Mouse (Mus musculus) lung, embryonic 16.5 days (tissue): ENCODE measurements around the gene Pole4. TPM values are rescaled to one million over a fixed set of nuclear protein-coding genes. Genes with fewer than 3 reads are reported as not detected.
"Not testable (repeated sequence)": the region's sequence is repeated elsewhere in the genome, so short reads cannot be mapped to it uniquely, and the experiment has no call there.

ENCODE experiments used
- ATAC-seq: fragments of 200-750 bp; cut with Nextera tagmentation; 2 replicates; pipeline ENCODE4 v1.8.0; 2017; ENCODE audit warnings: low read depth, mild to moderate bottlenecking, moderate library complexity
- H3K27ac ChIP-seq: fragments of 300-500 bp; sonication (generic); 2 replicates; pipeline ENCODE4 v1.5.1; 2014; ENCODE audit warnings: mild to moderate bottlenecking, control low read depth, low read length
- H3K27me3 ChIP-seq: fragments of 300-500 bp; sonication (generic); 2 replicates; pipeline ENCODE4 v1.6.1; 2014; ENCODE audit warnings: low read depth, low read length, mixed read lengths; ENCODE audit not compliant: control insufficient read depth, insufficient read depth
- H3K36me3 ChIP-seq: fragments of 300-500 bp; sonication (generic); 2 replicates; pipeline ENCODE4 v1.6.1; 2014; ENCODE audit warnings: low read length; ENCODE audit not compliant: control insufficient read depth, insufficient read depth
- H3K4me1 ChIP-seq: fragments of 300-500 bp; sonication (generic); replicated peaks from 2 replicates; pipeline ENCODE4 v1.6.1; 2014; ENCODE audit warnings: low read length, mixed read lengths; ENCODE audit not compliant: control insufficient read depth, insufficient read depth
- H3K4me2 ChIP-seq: fragments of 300-500 bp; sonication (generic); 2 replicates; pipeline ENCODE4 v1.6.1; 2014; ENCODE audit warnings: low read depth, low read length, control low read depth
- H3K4me3 ChIP-seq: fragments of 300-500 bp; sonication (generic); 2 replicates; pipeline ENCODE4 v1.5.1; 2014; ENCODE audit warnings: mild to moderate bottlenecking, low read length, control low read depth
- H3K9ac ChIP-seq: fragments of 300-500 bp; sonication (generic); 2 replicates; pipeline ENCODE4 v1.6.1; 2014; ENCODE audit warnings: low read length, control low read depth
- H3K9me3 ChIP-seq: fragments of 300-500 bp; sonication (generic); 2 replicates; pipeline ENCODE4 v1.6.1; 2016; ENCODE audit warnings: low read length; ENCODE audit not compliant: control insufficient read depth
- WGBS: fragments of 180-500 bp; shearing (Covaris S2); extraction: QIAGEN DNeasy Blood & Tissue Kit; methylation state at CpG from one replicate; pipeline ENCODE4 v1.1.7; 2014; 5-methylcytosine and 5-hydroxymethylcytosine counted together
- polyA plus RNA-seq: library from polyadenylated mRNA; unstranded; fragments of >200 nt; fragmentation: Nextera tagmentation; extraction: Ambion mirVana; gene quantifications from 2 replicates; pipeline ENCODE4 v1.2.1, GENCODE M21; 2015

Pole4 gene
- polyA plus RNA-seq, 1 experiment from 2014 or later = 101 TPM

DNA sequence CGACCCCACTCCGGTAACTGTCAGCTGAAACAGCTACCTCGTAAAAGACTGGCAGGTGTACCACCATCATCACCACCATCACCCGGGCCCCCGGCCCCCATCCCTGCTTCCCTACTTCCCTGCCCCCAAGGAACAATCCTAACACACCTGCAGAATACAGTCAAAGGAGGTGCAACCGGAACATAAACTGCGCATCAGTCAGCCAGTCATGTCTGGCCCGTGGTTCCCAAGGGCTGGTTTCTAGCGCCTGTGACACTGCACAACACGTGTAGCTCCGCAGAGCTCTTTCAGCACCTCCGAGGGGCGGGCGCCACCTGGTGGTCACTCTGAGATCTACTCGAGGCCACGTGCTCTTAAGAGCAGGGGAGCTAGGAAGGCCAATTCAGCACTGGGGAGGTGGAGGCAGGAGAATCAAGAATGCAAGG lies 2.6 kb downstream of the Pole4 start:
- Histone ChIP-seq H3K36me3 (no peaks in the 10 kb centered on the region), H3K9me3 (no peaks in the 10 kb centered on the region), H3K27ac (no peak overlapping the region), H3K4me3 (no peak overlapping the region), H3K4me1 (no peaks in the 10 kb centered on the region), H3K27me3 (no peaks in the 10 kb centered on the region), H3K4me2 (no peak overlapping the region), H3K9ac (no peak overlapping the region)
- 30% methylated on average over 16 of the region's 16 CpGs for WGBS
- ATAC-seq = peak; percentile 80; the same call in 1 of the 2 replicates

DNA sequence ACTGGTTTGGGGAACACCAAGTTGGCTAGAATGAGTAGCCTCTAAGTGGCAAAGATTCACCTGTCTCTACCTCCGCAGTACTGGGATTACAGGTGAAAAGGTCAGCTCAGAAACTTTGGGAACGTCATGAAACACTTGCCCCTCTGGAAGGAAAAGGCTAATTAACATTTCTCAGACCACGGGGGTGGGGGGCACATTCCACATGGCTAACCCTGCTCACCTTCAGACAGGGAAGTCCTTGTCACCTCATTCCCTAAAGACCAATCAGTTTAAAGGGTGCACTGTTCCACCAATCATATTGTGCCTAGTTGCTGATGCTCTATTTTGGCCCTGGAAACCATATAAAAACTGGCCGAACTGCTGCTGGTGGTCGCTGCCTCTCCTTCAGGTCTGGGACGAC lies 3.9 kb downstream of the Pole4 start:
- Histone ChIP-seq H3K4me2 (no peak overlapping the region), H3K9me3 (no peaks in the 10 kb centered on the region), H3K9ac (no peak overlapping the region), H3K4me1 (no peaks in the 10 kb centered on the region), H3K4me3 (no peak overlapping the region), H3K27me3 (no peaks in the 10 kb centered on the region), H3K27ac (no peak overlapping the region), H3K36me3 (no peaks in the 10 kb centered on the region)
- 49% methylated on average over 6 of the region's 6 CpGs for WGBS
- no peak for ATAC-seq

DNA sequence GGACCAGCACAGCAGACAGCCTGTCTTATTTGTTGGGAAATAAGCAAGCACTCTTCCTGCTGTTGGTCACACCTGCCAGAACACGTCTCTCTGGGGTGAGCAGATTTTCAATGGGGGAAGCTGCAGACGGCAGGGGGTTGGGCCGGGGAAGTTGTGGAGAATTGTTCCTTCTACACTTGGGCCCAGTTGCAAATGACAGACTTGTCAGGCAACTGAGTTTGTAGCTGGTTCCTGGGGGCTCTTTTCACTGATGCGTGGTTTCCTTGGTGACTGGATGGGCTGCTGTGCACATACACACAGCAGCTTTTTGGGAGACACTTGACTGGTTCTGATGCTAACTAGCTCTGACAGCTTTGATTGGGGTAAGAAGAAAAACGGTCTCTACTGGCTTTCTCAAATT lies 5.3 kb downstream of the Pole4 start:
- H3K4me3 ChIP-seq = no peak overlapping the region
- no peak for ATAC-seq
- 32% methylated on average over 5 of the region's 5 CpGs for WGBS
- no peak overlapping the region for H3K9ac ChIP-seq
- H3K4me1 ChIP-seq = no peaks in the 10 kb centered on the region
- H3K27ac ChIP-seq = no peak overlapping the region
- H3K4me2 ChIP-seq = no peak overlapping the region
- H3K36me3 ChIP-seq = no peaks in the 10 kb centered on the region
- no peaks in the 10 kb centered on the region for H3K9me3 ChIP-seq
- no peaks in the 10 kb centered on the region for H3K27me3 ChIP-seq

DNA sequence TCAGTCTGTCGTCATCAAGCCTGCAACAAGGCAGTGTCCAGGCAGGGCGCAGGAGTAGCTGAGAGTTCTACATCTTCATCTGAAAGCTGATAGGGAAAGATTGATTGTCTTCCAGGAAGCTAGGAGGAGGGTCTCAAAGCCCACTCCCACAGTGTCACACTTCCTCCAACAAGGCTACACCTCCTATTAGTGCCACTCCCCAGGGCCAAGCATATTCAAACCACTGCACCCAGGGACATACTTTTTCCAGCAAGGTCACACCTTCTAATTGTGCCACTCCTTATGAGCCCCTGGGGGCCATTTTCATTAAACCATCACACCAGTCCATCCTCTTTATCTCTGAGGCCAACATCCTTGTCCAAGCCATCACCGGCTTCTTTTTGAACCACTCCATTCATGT lies 8.4 kb downstream of the Pole4 start:
- H3K4me2 ChIP-seq = no peak overlapping the region
- H3K4me1 ChIP-seq = no peaks in the 10 kb centered on the region
- no peak overlapping the region for H3K4me3 ChIP-seq
- H3K9ac ChIP-seq = no peak overlapping the region
- ATAC-seq = no peak
- no peaks in the 10 kb centered on the region for H3K9me3 ChIP-seq
- H3K36me3 ChIP-seq = no peaks in the 10 kb centered on the region
- H3K27ac ChIP-seq = no peak overlapping the region
- 74% methylated on average over 3 of the region's 3 CpGs for WGBS
- H3K27me3 ChIP-seq = no peaks in the 10 kb centered on the region

DNA sequence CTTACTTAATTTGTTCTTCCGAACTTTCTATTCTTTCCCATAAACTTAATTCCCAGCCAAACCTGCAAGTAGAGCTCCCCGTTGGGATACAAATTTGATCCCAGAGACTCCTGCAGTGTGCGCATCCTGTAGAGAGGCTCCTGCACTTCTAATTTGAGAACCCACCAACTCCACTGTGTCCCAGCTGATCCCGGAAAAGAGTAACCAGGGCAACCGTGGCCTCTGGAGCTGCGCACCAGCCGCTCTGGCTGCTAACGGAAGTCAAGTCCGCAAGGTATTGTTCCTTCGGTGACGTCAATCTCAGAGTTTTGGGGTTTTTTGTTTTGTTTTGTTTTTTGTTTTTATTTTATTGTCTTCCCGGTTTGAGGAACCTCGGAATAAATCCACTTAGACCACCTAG lies 10.5 kb downstream of the Pole4 start:
- no peaks in the 10 kb centered on the region for H3K4me1 ChIP-seq
- H3K9me3 ChIP-seq = no peaks in the 10 kb centered on the region
- no peaks in the 10 kb centered on the region for H3K27me3 ChIP-seq
- H3K36me3 ChIP-seq = no peaks in the 10 kb centered on the region
- no peak for ATAC-seq
- H3K4me2 ChIP-seq = no peak overlapping the region
- no peak overlapping the region for H3K4me3 ChIP-seq
- no peak overlapping the region for H3K9ac ChIP-seq
- WGBS = 53% methylated on average over 13 of the region's 13 CpGs
- H3K27ac ChIP-seq = no peak overlapping the region

DNA sequence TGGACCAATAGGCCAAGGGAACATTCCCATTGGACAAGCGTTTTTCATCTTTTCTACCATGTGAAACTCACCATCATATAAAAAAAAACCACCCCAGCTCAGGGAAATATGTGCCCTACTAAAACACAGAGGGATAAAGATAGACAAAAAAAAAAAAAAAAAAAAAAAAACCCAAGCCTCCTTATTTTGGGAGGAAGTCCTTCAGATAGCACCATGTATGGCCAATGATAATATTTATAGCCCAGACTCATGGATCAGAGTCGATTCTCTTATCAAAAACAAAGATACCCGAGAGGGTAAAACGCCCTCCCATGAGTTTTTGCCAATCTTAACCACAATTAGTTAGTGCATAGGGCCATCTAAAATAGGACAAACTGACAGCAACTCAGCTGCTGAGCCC lies 15.7 kb downstream of the Pole4 start:
- Histone ChIP-seq H3K27ac (no peak overlapping the region), H3K27me3 (no peaks in the 10 kb centered on the region), H3K4me3 (no peak overlapping the region), H3K36me3 (no peaks in the 10 kb centered on the region), H3K4me1 (no peaks in the 10 kb centered on the region), H3K4me2 (no peak overlapping the region), H3K9ac (no peak overlapping the region), H3K9me3 (no peaks in the 10 kb centered on the region)
- 80% methylated on average over 4 of the region's 4 CpGs for whole genome bisulfite sequencing
- ATAC-seq = no peak

DNA sequence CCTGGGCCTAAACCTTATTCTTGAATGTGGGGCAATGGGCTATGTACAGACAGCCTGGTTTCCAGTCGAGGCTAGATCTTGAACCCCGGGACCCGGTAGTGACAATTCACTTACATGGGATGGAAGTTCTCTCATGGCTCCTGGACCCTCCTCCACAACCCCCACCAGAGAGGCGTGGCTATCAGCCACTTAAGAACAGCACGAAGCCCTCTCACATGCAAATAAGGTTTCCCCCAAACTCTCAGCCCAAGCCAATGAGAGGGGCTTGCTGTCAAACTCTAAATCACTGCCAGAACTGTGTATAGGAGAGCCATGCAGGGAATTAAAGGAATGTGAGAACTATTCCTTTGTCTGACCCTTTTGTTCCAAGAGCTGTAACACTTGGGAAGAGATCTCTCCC lies 16.6 kb downstream of the Pole4 start:
- not testable (repeated sequence) for H3K27ac ChIP-seq, H3K36me3 ChIP-seq, H3K9me3 ChIP-seq, ATAC-seq, H3K4me3 ChIP-seq, H3K27me3 ChIP-seq, H3K9ac ChIP-seq, H3K4me1 ChIP-seq, H3K4me2 ChIP-seq
- WGBS = 52% methylated on average over 5 of the region's 5 CpGs

DNA sequence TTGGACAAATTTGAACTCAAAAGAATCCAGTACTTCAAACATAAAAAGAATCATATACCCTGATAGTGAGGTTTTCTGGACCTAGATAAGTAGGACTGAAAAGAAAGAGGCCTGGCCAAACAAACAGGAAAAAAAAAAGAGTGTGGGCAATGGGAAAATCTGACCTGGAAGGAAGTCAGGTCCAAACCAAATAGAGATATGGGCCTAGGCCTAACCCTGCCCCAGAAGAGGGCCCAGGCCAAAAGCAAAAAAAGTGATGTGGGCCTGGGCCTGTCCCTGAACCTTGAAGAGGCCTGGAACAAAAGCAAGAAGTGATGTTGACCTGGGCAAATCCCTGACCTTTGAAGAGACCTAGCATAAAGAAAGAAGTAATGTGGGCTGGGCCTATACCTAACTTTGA lies 21.0 kb downstream of the Pole4 start:
- Histone ChIP-seq H3K4me3 (no peak overlapping the region), H3K9me3 (no peaks in the 10 kb centered on the region), H3K36me3 (no peaks in the 10 kb centered on the region), H3K9ac (no peak overlapping the region), H3K27me3 (no peaks in the 10 kb centered on the region), H3K4me1 (no peaks in the 10 kb centered on the region), H3K4me2 (no peak overlapping the region), H3K27ac (no peak overlapping the region)
- ATAC-seq = no peak

DNA sequence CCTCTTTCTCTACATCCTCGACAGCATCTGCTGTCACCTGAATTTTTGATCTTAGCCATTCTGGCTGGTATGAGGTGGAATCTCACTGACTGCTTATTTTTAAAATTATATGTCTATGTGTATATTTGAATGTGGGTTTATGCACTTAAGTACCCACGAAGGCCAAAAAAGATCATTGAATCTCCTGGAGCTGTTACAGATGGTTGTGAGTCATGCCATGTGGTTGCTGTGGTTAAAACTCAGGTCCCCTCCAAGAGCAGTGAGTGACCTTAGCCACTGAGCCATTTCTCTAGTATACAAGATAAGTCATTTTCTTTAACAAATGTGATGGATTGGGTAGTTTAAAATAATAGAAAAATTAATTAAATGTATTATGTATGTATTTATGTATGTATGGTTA lies 25.9 kb downstream of the Pole4 start:
- H3K4me3 ChIP-seq, H3K9ac ChIP-seq, H3K9me3 ChIP-seq, H3K27ac ChIP-seq, ATAC-seq, H3K4me2 ChIP-seq, H3K36me3 ChIP-seq, H3K27me3 ChIP-seq, H3K4me1 ChIP-seq: not testable (repeated sequence)
- 77% methylated on average over 2 of the region's 2 CpGs for WGBS

DNA sequence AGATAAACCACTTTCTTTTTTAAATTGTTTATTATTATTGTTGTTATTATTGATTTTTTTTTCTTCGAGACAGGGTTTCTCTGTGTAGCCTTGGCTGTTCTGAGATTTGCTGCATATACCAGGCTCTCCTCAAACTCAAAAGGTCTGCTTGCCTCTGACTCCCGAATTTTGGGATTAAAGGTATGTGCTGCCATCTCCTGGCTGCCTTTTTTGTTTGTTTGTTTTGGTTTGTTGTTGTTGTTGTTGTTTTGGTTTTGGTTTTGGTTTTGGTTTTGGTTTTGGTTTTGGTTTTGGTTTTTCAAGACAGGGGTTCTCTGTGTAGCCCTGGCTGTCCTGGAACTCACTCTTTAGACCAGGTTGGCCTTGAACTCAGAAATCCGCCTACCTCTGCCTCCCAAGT lies 27.5 kb downstream of the Pole4 start:
- not testable (repeated sequence) for H3K9ac ChIP-seq, ATAC-seq, H3K36me3 ChIP-seq, H3K9me3 ChIP-seq, H3K27me3 ChIP-seq, H3K27ac ChIP-seq, H3K4me2 ChIP-seq, H3K4me1 ChIP-seq, H3K4me3 ChIP-seq
- 73% methylated on average over 3 of the region's 3 CpGs for WGBS
